Mouse (Mus musculus) small intestine, adult 2 months (tissue): Measurements from ENCODE around the gene Kat7.

Experiments used
- CTCF ChIP-seq: fragments of 200-500 bp; IDR thresholded peaks from 2 replicates; pipeline ENCODE4 v1.5.1; 2012; ENCODE audit warnings: low read depth, mild to moderate bottlenecking, control low read depth, inconsistent platforms, low read length, moderate library complexity, mixed read lengths; ENCODE audit not compliant: insufficient replicate concordance, insufficient read length; ENCODE audit errors: extremely low read depth
- POLR2A ChIP-seq: fragments of 200-500 bp; IDR thresholded peaks from 2 replicates; pipeline ENCODE4 v1.6.1; 2012; ENCODE audit warnings: low read depth, mild to moderate bottlenecking, control low read depth, inconsistent platforms, low read length, moderate library complexity

DNA sequence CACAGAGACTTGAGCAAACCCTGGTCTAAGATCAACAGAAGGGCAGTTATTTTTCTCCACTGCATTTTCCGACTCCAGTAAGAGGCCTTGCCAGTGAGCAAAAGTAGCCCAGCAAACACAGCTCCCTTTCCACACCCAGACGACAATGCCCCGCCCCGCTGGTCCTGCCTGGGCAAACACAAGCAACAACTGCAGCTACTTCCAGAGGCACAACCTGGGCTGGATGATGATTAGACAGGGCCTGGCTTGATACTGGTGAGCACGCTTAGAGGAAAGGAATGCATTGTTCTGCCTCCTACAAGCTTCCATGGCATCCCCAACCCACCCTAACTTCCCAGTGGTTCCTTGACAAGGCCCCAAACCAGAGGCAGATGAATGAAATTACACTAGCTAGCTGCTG lies 36.4 kb downstream of the Kat7 start:
- TF ChIP-seq CTCF (no peak), POLR2A (no peak)
